Mouse (Mus musculus): ENCODE measurements around the gene Bag1. TPM values are rescaled to one million over a fixed set of nuclear protein-coding genes. Genes with fewer than 3 reads are reported as not detected.
A peak's percentile ranks its signal among the peaks of the same experiment; 100 is the strongest.
"Not testable (repeated sequence)": the region's sequence is repeated elsewhere in the genome, so short reads cannot be mapped to it uniquely, and the experiment has no call there.

Gene Bag1
- polyA plus RNA-seq, 1 experiment from 2014 or later, result 206 TPM

DNA sequence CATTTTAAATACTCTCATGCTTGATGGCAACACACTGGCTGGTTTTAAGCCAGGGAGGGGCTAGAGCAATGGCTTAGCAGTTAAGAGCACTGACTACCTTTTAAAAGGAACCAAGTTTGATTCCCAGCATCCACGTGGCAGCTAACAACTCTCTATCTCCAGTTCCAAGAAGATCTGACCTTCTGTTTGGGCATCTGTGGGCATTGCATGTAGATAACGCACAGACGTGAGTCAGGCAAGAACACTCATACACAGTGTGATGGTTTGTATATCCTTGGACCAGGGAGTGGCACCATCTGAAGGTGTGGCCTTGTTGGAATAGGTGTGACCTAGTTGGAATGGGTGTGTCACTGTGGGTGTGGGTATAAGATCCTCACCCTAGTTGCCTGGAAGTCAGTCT is 13.7 kb downstream of the Bag1 start:
- not testable (repeated sequence) for H3K4me1 ChIP-seq (replicated peaks); H3K4me2 ChIP-seq; H3K9me3 ChIP-seq (replicated peaks); ATAC-seq (ENCODE audit: insufficient number of reproducible peaks, low FRiP score); H3K27ac ChIP-seq (ENCODE audit: poor library complexity, severe bottlenecking); H3K27me3 ChIP-seq (replicated peaks); H3K4me3 ChIP-seq; H3K9ac ChIP-seq
- peaks cover 77% of the 10 kb centered on the region for H3K36me3 ChIP-seq
- WGBS, result 83% methylated on average over 3 of the region's 3 CpGs

DNA sequence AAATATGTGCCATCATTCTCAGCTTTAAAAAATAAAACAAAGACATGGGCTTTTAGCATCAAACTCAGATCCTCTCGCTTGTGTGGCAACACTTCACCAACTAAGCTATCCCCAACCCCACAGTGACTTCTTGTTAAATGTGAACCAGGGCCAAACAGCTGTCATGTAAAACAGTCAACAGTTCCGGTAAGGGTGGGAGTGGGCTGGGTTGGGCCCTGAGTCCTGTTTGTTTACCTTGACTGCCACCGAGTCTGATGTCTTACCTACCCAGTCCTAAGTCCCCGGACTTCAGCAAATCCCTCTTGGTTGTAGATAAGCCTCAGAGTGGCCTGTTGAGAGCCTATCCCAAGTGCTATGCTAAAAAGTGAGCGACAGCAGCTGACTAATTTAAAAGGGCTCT is 14.4 kb downstream of the Bag1 start:
- ATAC-seq (ENCODE audit: insufficient number of reproducible peaks, low FRiP score), result no peak
- Histone ChIP-seq H3K27me3 (replicated peaks) (no peaks in the 10 kb centered on the region), H3K4me2 (no peak overlapping the region), H3K9me3 (replicated peaks) (no peaks in the 10 kb centered on the region), H3K4me1 (replicated peaks) (no peaks in the 10 kb centered on the region), H3K4me3 (no peak overlapping the region), H3K36me3 (peaks cover 70% of the 10 kb centered on the region), H3K27ac (ENCODE audit: poor library complexity, severe bottlenecking) (no peak overlapping the region), H3K9ac (no peak overlapping the region)
- WGBS, result 71% methylated on average over 5 of the region's 5 CpGs

DNA sequence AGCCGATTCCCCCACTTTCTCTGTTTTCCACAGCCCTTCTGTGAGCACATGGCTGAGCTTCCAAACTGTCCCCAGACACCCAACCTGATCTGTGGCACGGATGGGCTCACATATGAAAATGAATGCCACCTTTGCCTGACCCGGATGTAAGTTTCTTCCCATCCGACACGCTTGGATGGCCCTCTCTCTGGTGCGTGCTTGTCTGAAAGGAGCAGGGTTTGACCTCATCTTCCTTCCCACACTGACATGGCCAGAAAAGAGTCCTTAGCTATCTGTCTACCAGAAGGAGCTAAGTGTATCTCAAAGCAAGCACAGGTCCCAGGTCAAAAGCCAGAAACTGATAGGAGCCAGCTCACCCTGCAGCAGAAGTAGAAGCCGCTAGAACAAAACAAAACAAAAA is 19.0 kb downstream of the Bag1 start:
- Histone ChIP-seq H3K4me1 (replicated peaks) (no peaks in the 10 kb centered on the region), H3K36me3 (peaks cover 27% of the 10 kb centered on the region), H3K9me3 (replicated peaks) (no peaks in the 10 kb centered on the region), H3K4me3 (no peak overlapping the region), H3K27ac (ENCODE audit: poor library complexity, severe bottlenecking) (no peak overlapping the region), H3K27me3 (replicated peaks) (no peaks in the 10 kb centered on the region), H3K4me2 (no peak overlapping the region), H3K9ac (no peak overlapping the region)
- ATAC-seq (ENCODE audit: insufficient number of reproducible peaks, low FRiP score), result no peak
- 79% methylated on average over 7 of the region's 7 CpGs for WGBS

DNA sequence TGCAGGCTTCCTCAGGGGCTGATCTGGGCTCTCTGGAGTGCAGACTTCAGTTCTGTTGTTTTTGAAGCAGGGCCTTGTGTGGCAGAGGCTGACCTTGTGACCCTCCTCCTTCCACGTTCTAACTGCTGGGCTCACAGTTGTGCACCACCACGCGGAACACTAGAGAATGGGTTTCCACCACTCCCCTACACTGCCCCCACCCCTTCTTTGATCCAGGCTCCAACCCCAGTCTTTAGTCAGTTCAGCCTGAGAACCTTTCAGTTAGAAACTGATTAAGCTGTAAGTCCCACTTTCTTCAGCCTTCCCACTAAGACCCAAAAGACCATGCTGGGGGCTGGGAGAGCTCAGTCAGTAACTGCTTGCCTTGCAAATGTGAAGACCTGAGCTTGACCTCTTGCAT is 22.5 kb downstream of the Bag1 start:
- Histone ChIP-seq H3K4me1 (replicated peaks) (peaks cover under 1% of the 10 kb centered on the region; the same call in 1 of the 2 replicates), H3K4me3 (no peak overlapping the region), H3K9me3 (replicated peaks) (no peaks in the 10 kb centered on the region), H3K4me2 (no peak overlapping the region), H3K27me3 (replicated peaks) (no peaks in the 10 kb centered on the region), H3K36me3 (no peaks in the 10 kb centered on the region), H3K9ac (no peak overlapping the region), H3K27ac (ENCODE audit: poor library complexity, severe bottlenecking) (no peak overlapping the region)
- ATAC-seq (ENCODE audit: insufficient number of reproducible peaks, low FRiP score), result no peak
- WGBS, result 63% methylated on average over 3 of the region's 3 CpGs

DNA sequence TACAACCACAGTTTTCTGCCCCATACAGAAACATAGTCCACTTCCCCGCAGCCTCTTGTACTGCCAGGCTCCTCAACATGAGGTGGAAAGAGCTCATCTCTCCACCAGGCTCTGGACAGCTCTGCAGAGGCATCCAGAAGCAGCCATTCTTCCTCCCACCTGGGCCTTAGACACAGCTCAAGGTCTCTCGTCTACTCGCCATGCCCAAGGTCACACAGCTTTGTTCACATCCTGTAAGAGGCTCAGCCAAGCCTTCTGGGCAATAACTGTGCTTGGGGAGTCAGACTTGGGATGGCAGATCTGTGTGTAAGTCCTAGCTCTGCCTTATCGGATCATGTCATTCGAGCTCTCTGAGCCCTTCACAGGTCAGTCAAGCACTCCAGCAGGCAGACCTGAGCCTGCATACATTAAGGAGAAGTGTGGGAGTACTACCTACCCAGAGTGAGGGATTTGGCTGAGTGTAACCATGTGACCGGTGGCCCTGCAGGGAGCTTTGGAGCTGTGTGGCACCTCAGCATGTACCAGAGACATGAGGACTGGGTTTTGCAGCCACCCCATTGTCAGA is 24.9 kb downstream of the Bag1 start:
- Histone ChIP-seq H3K4me1 (replicated peaks) (peaks cover 14% of the 10 kb centered on the region), H3K4me2 (no peak overlapping the region), H3K4me3 (no peak overlapping the region), H3K27ac (ENCODE audit: poor library complexity, severe bottlenecking) (no peak overlapping the region), H3K36me3 (no peaks in the 10 kb centered on the region), H3K9ac (no peak overlapping the region), H3K9me3 (replicated peaks) (no peaks in the 10 kb centered on the region), H3K27me3 (replicated peaks) (no peaks in the 10 kb centered on the region)
- 58% methylated on average over 6 of the region's 6 CpGs for WGBS
- no peak for ATAC-seq (ENCODE audit: insufficient number of reproducible peaks, low FRiP score)

DNA sequence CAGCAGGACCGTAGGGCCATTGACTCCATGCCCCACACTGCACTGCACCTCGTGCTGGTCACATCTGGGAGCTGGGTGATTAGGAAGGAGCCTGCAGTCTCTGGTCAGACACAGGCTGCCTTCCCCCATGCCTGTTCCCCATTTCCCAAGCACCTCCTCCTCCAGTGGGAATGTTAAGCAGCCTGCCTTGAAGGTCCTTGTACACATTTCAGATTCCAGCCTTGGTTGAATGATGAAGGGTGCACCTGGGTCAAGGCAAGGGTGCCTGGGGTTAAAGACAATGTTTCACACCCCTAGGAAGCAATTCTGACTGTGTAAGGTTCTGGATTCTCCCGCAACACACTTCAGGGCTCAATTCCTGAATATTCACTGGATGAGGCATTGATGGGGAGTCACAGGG is 26.8 kb downstream of the Bag1 start:
- Histone ChIP-seq H3K36me3 (no peaks in the 10 kb centered on the region), H3K27me3 (replicated peaks) (no peaks in the 10 kb centered on the region), H3K4me1 (replicated peaks) (peaks cover 14% of the 10 kb centered on the region), H3K4me2 (no peak overlapping the region), H3K27ac (ENCODE audit: poor library complexity, severe bottlenecking) (no peak overlapping the region), H3K9me3 (replicated peaks) (no peaks in the 10 kb centered on the region), H3K9ac (no peak overlapping the region), H3K4me3 (no peak overlapping the region)
- WGBS, result 65% methylated on average over 3 of the region's 3 CpGs
- no peak for ATAC-seq (ENCODE audit: insufficient number of reproducible peaks, low FRiP score)

- H3K9ac ChIP-seq, result no peak overlapping the region
- no peaks in the 10 kb centered on the region for H3K36me3 ChIP-seq
- 56% methylated on average over 2 of the region's 2 CpGs for WGBS
- no peaks in the 10 kb centered on the region for H3K9me3 ChIP-seq (replicated peaks)
- peak overlapping the region; percentile 47; the same call in 1 of the 2 replicates for H3K27ac ChIP-seq (ENCODE audit: poor library complexity, severe bottlenecking)
- H3K4me2 ChIP-seq, result no peak overlapping the region
- H3K4me3 ChIP-seq, result no peak overlapping the region
- no peaks in the 10 kb centered on the region for H3K27me3 ChIP-seq (replicated peaks)
- ATAC-seq (ENCODE audit: insufficient number of reproducible peaks, low FRiP score), result no peak
- peaks cover 14% of the 10 kb centered on the region for H3K4me1 ChIP-seq (replicated peaks)
These were observed 27.5 kb downstream of the Bag1 start for GRCm38 (mm10) chr4:40920576-40920975.

GRCm38 (mm10) chr4:40919785-40920184 is 28.3 kb downstream of the Bag1 start, which contains the start of gene Spink4:
Gene Spink4 (plus strand): TSS chr4:40920052.
- WGBS, result 11% methylated on average over 3 of the region's 3 CpGs
- peak; percentile 59 for ATAC-seq (ENCODE audit: insufficient number of reproducible peaks, low FRiP score)
- Histone ChIP-seq H3K27me3 (replicated peaks) (no peaks in the 10 kb centered on the region), H3K27ac (ENCODE audit: poor library complexity, severe bottlenecking) (peak within 1 kb of the TSS; percentile 47), H3K4me3 (no peak within 1 kb of the TSS), H3K36me3 (no peaks in the 10 kb centered on the region), H3K9me3 (replicated peaks) (no peaks in the 10 kb centered on the region), H3K4me1 (replicated peaks) (peaks cover 14% of the 10 kb centered on the region), H3K9ac (no peak within 1 kb of the TSS), H3K4me2 (no peak within 1 kb of the TSS)

DNA sequence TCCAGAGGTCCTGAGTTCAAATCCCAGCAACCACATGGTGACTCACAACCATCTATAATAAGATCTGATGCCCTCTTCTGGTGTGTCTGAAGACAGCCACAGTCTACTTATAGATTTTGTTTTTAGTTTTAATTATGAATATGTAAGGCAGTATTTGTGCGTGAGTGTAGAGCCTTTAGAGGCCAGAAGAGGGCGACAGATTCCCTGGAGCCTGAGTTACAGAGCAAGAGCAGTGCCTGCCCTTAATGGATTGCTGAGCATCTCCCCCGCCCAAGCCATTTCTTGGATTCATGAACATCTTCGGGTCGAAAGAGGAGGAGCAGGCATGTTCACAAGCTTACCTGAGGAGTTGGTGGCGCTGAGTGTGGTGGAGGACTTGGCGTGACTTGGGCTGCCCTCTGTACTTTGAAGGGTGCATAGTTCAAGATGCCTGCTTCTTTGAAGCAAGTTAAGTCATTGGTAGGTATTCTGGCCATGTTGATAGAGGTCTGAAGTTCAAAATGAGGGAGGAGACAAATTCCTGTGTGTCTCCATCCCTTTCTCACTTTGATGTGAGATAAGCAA is 31.4 kb downstream of the Bag1 start:
- no peak overlapping the region for H3K4me3 ChIP-seq
- WGBS, result 85% methylated on average over 7 of the region's 7 CpGs

DNA sequence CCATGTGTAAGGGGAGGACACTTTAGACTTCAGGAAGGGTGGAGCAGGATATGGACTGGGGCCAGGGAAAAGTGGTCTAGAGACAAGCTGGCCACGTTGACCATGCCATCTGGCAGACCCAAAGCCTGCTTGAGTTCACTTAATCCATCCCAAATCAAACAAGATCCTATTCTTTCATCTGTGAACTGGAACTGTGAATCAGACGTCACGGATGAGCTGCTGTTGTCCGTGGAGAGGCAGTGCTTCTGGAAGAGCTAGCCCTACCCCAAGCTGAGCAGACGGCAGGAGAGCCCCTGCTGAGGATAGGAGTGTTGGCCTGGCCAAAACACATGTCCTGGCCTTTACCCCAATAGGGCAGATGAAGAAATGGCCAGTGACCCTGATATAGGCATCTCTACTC is 32.1 kb downstream of the Bag1 start:
- Histone ChIP-seq H3K27me3 (replicated peaks) (no peaks in the 10 kb centered on the region), H3K4me1 (replicated peaks) (peaks cover 14% of the 10 kb centered on the region), H3K4me2 (no peak overlapping the region), H3K4me3 (no peak overlapping the region), H3K27ac (ENCODE audit: poor library complexity, severe bottlenecking) (no peak overlapping the region), H3K9ac (no peak overlapping the region), H3K9me3 (replicated peaks) (no peaks in the 10 kb centered on the region), H3K36me3 (no peaks in the 10 kb centered on the region)
- 74% methylated on average over 5 of the region's 5 CpGs for WGBS
- ATAC-seq (ENCODE audit: insufficient number of reproducible peaks, low FRiP score), result no peak

More for the DNA sequence above, 31.4 kb downstream of the Bag1 start:
- Histone ChIP-seq H3K4me1 (replicated peaks) (peaks cover 14% of the 10 kb centered on the region), H3K9me3 (replicated peaks) (no peaks in the 10 kb centered on the region), H3K36me3 (no peaks in the 10 kb centered on the region), H3K9ac (no peak overlapping the region), H3K4me2 (no peak overlapping the region), H3K27me3 (replicated peaks) (no peaks in the 10 kb centered on the region), H3K27ac (ENCODE audit: poor library complexity, severe bottlenecking) (no peak overlapping the region)
- no peak for ATAC-seq (ENCODE audit: insufficient number of reproducible peaks, low FRiP score)

DNA sequence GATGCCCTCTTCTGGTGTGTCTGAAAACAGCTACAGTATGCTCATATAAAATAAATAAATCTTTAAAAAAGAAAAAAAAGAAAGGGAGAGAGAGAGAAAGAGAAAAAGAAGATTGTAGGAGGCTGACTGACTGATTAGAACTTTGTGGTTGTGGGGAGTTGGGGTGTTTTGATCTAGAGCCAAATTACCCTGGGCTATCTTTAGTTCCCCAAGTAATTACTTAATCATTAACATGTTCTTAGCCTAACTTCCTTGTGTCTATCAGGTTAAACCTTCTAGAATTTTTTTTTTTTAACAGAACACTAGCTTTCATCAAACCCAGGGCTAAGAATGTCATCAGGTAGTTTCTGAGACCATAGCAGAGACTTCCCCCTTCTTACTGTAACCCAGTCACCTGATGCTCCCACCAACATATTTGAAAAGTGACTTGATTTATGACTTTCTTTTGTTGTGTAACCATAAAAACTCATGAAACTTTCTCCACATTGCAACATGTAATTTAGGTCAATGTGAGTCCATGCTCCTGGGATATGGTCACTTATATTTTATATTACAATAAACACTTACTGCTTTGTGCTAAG is 33.7 kb downstream of the Bag1 start:
- H3K27me3 ChIP-seq (replicated peaks), result no peaks in the 10 kb centered on the region
- no peaks in the 10 kb centered on the region for H3K36me3 ChIP-seq
- no peaks in the 10 kb centered on the region for H3K9me3 ChIP-seq (replicated peaks)
- no peak overlapping the region for H3K9ac ChIP-seq
- no peak overlapping the region for H3K4me2 ChIP-seq
- no peak for ATAC-seq (ENCODE audit: insufficient number of reproducible peaks, low FRiP score)
- no peak overlapping the region for H3K27ac ChIP-seq (ENCODE audit: poor library complexity, severe bottlenecking)
- no peak overlapping the region for H3K4me3 ChIP-seq
- H3K4me1 ChIP-seq (replicated peaks), result peaks cover 1% of the 10 kb centered on the region; the same call in 1 of the 2 replicates
